ENCODE assay signal across 12 mouse cellular contexts in the genomic region with DNA sequence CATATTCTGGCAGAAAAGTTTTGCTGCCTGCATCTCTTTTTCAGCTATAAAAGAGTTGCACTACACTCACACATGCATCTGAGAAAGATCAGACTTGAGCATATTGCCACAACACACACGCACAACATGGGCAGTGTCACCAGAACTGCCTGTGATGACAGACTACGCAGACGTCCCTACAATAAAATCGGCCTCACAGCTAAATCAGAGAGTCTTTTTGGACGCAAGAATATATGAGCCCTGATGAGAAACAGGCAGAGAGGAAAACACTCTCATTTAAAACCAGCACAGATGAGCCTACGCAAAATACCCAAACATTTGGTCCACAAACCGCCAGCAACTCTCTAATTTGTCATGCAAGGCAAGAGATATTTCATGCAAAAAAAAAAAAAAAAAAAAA.
A peak's percentile ranks its signal among the peaks of the same experiment; 100 is the strongest.
DNase-seq lines count a peak whose midpoint lies in the region.
"Had no signal": no experiment of that assay in that cellular context is flagged by ENCODE, and none has a peak within 500 bp of the region (broad histone marks: within the 10 kb centered on the region; RNA-seq: fewer than 3 reads in every experiment).

No protein-coding gene starts in this region.

- DNase-seq in frontal cortex, postnatal 36 days (ENCODE audit: low spot score in 2 of 2), result peak; percentile 26 to 42
- no peak for DNase-seq in frontal cortex, postnatal 25 days (ENCODE audit: low spot score in 2 of 2)
- peak; percentile 27 to 40 for DNase-seq in right cerebral cortex, postnatal 10 days (ENCODE audit: low spot score in 2 of 2)
- DNase-seq in right cerebral cortex, adult 18-20 months, result no peak
- peak; percentile 18 for DNase-seq in layer of hippocampus, adult 9-10 months (ENCODE audit: low spot score)
- no peak for DNase-seq in adrenal gland, adult 18-20 months (ENCODE audit: low spot score in 2 of 2)
- DNase-seq in testis, postnatal 14 days (ENCODE audit: low spot score), result no peak
- DNase-seq: adrenal gland, adult 8-10 months; gastrocnemius, postnatal 14 days; kidney, adult 8-10 months; liver; thymus, postnatal 36 days had no signal

Comparison
In these comparisons a context has a peak if more than half of its experiments do, and no peak if none do; other contexts are left out.
1. DNase-seq: peak in frontal cortex, postnatal 36 days (2 of 2), right cerebral cortex, postnatal 10 days (2 of 2) and layer of hippocampus, adult 9-10 months (single experiment); none in frontal cortex, postnatal 25 days (0 of 2), right cerebral cortex, adult 18-20 months (single experiment), adrenal gland, adult 18-20 months (0 of 2) and testis, postnatal 14 days (single experiment).